Mouse (Mus musculus) ES-CJ7 (cell line): ENCODE data around the gene Vmn2r103.

ENCODE experiments used
- DNase-seq: peaks from one replicate; pipeline ENCODE4 v3.0.0; 2011; ENCODE audit warnings: low read depth, low spot score

Vmn2r103 gene

GRCm38 (mm10) chr17:19773063-19773462, at the start of gene Vmn2r103:
Gene Vmn2r103, plus strand, starts transcription at chr17:19773363.
- no peak for DNase-seq

- no peak for DNase-seq
These were observed 5.8 kb downstream of the Vmn2r103 start for GRCm38 (mm10) chr17:19778994-19779393.

GRCm38 (mm10) chr17:19789248-19789647, 16.1 kb downstream of the Vmn2r103 start:
- DNase-seq: no peak
